In genomic region chr10:115362623-115362964, GRCm38 (mm10) we compare ENCODE assay signal across 8 mouse cellular contexts. TPM values are rescaled to one million over a fixed set of nuclear protein-coding genes. Genes with fewer than 3 reads are reported as not detected.
DNase-seq lines count a peak whose midpoint lies in the region; ATAC-seq and TF ChIP-seq lines count a peak whose summit lies in the region.

No protein-coding gene starts in this region.

- WGBS in forebrain, embryonic 15.5 days: 3% methylated on average over 9 of the region's 9 CpGs
- 7% methylated on average over 9 of the region's 9 CpGs for WGBS in liver, embryonic 16.5 days (ENCODE audit: insufficient replicate concordance)

- dilution Hi-C loops in CH12.LX (cut with MboI; ENCODE audit: extremely low pct_ligation_motif_present, extremely low pct_unique_long_range_greater_than_20kb, low sequenced_read_pairs): no loop called here

- in situ Hi-C loops in CH12.LX (cut with MboI; ENCODE audit: low pct_ligation_motif_present, low pct_unique_long_range_greater_than_20kb, low sequenced_read_pairs): no loop called here

- no peak for TF ChIP-seq RAD21 in CH12.LX (IDR thresholded peaks at IDR 0.05; ENCODE audit: low read depth, low read length)

- H3K4me3 ChIP-seq in gastrocnemius, adult 2 months: peak overlapping the region; percentile 87
- peak overlapping the region; percentile 46 to 63 (median 54) for H3K4me3 ChIP-seq in CH12.LX (replicated peaks in 1 of 3; ENCODE audit: low read depth in 2 of 3, low read length in 2 of 3, poor library complexity in 1 of 3)
- H3K4me3 ChIP-seq in forebrain, embryonic 15.5 days: peak overlapping the region; percentile 84
- H3K4me3 ChIP-seq in liver, embryonic 16.5 days (ENCODE audit: low read depth, low read length): peak overlapping the region; percentile 78

- no peak for TF ChIP-seq EP300 in CH12.LX (IDR thresholded peaks at IDR 0.05; ENCODE audit: low read length)

- H3K36me3 ChIP-seq in CH12.LX (replicated peaks in 1 of 2; ENCODE audit: control insufficient read depth in 1 of 2, insufficient read depth in 1 of 2, low read length in 1 of 2): peaks cover 2 to 11% of the 10 kb centered on the region in 2 experiments
- no peaks in the 10 kb centered on the region for H3K36me3 ChIP-seq in forebrain, embryonic 15.5 days
- H3K36me3 ChIP-seq in liver, embryonic 16.5 days (ENCODE audit: control insufficient read depth, insufficient read depth): no peaks in the 10 kb centered on the region

- peaks cover 23 to 51% of the 10 kb centered on the region in 2 experiments for H3K4me1 ChIP-seq in CH12.LX (ENCODE audit: control insufficient read depth in 1 of 2, insufficient read depth in 2 of 2)
- peaks cover 26% of the 10 kb centered on the region for H3K4me1 ChIP-seq in forebrain, embryonic 15.5 days
- peaks cover 21% of the 10 kb centered on the region for H3K4me1 ChIP-seq in liver, embryonic 16.5 days (ENCODE audit: control insufficient read depth, low read depth, low read length)

- TF ChIP-seq POLR2A in CH12.LX (IDR thresholded peaks at IDR 0.05; ENCODE audit: low read depth, low read length): no peak

- peak overlapping the region; percentile 71 for H3K4me2 ChIP-seq in CH12.LX (ENCODE audit: insufficient read depth, low read depth, poor library complexity, severe bottlenecking)
- H3K4me2 ChIP-seq in forebrain, embryonic 15.5 days (replicated peaks): peak overlapping the region; percentile 74
- peak overlapping the region; percentile 94 for H3K4me2 ChIP-seq in liver, embryonic 16.5 days (ENCODE audit: low read depth, low read length)

- intact Hi-C loops in gastrocnemius, adult 2 months (cut with DNase I): loop anchor here (2.0 to 5.0 kb wide), 2 partner anchors 20 to 45 kb away; partner anchors contain the start of gene Rab21

- H3K79me2 ChIP-seq in CH12.LX (replicated peaks; ENCODE audit: control insufficient read depth, extremely low read depth, insufficient read depth, poor library complexity, severe bottlenecking): peaks cover 10% of the 10 kb centered on the region; the same call in 1 of the 2 replicates

- DNase-seq in gastrocnemius, adult 2 months: no peak
- DNase-seq in gastrocnemius, adult 18-20 months (ENCODE audit: low spot score): no peak
- DNase-seq in CH12.LX (ENCODE audit: extremely low read depth): no peak
- DNase-seq in layer of hippocampus, adult 11-12 months (ENCODE audit: low spot score): no peak
- DNase-seq in right cerebral cortex, postnatal 36 days (ENCODE audit: low spot score in 2 of 2): no peak
- no peak for DNase-seq in yolk sac, embryonic 10.5 days (ENCODE audit: low spot score)

- no peak for TF ChIP-seq CTCF in gastrocnemius, adult 2 months (IDR thresholded peaks at IDR 0.05)
- TF ChIP-seq CTCF in CH12.LX (conservative IDR thresholded peaks at IDR 0.05 in 1 of 2, IDR thresholded peaks at IDR 0.05 in 1 of 2; ENCODE audit: low read depth in 2 of 2, low read length in 2 of 2): no peak

- no peak; the same call in 1 of the 2 replicates for ATAC-seq in forebrain, embryonic 15.5 days (replicated peaks)
- peak; percentile 35 for ATAC-seq in liver, embryonic 16.5 days (ENCODE audit: low read depth)

- peak overlapping the region; percentile 73 for H3K9ac ChIP-seq in CH12.LX (ENCODE audit: insufficient read depth, low read depth)
- H3K9ac ChIP-seq in forebrain, embryonic 15.5 days (replicated peaks): peak overlapping the region; percentile 77
- H3K9ac ChIP-seq in liver, embryonic 16.5 days (ENCODE audit: low read depth, low read length): peak overlapping the region; percentile 64

- H3K9me3 ChIP-seq in CH12.LX (replicated peaks; ENCODE audit: low read length): no peaks in the 10 kb centered on the region
- H3K9me3 ChIP-seq in forebrain, embryonic 15.5 days: no peaks in the 10 kb centered on the region
- H3K9me3 ChIP-seq in liver, embryonic 16.5 days (replicated peaks; ENCODE audit: control insufficient read depth, low read length): no peaks in the 10 kb centered on the region

- no peaks in the 10 kb centered on the region for H3K27me3 ChIP-seq in CH12.LX (replicated peaks)
- H3K27me3 ChIP-seq in forebrain, embryonic 15.5 days: no peaks in the 10 kb centered on the region
- no peaks in the 10 kb centered on the region for H3K27me3 ChIP-seq in liver, embryonic 16.5 days (ENCODE audit: control insufficient read depth, insufficient read depth, low read depth, low read length)

- peak overlapping the region; percentile 95 for H3K27ac ChIP-seq in gastrocnemius, adult 2 months
- peak overlapping the region; percentile 83 for H3K27ac ChIP-seq in CH12.LX (ENCODE audit: insufficient read depth, low read depth)
- peak overlapping the region; percentile 98 for H3K27ac ChIP-seq in forebrain, embryonic 15.5 days (replicated peaks)
- peak overlapping the region; percentile 96 for H3K27ac ChIP-seq in liver, embryonic 16.5 days (ENCODE audit: low read length)

TF ChIP-seq in CH12.LX, 34 proteins besides CTCF, POLR2A, EP300 and RAD21:
- TF ChIP-seq E2F4 (IDR thresholded peaks at IDR 0.05; ENCODE audit: insufficient replicate concordance, low read depth, low read length) (no peak), USF1 (IDR thresholded peaks at IDR 0.05; ENCODE audit: low read depth, low read length) (no peak), TCF12 (IDR thresholded peaks at IDR 0.05; ENCODE audit: low read depth, low read length) (no peak), JUND (conservative IDR thresholded peaks at IDR 0.05; ENCODE audit: low read depth, low read length) (no peak), ZNF384 (IDR thresholded peaks at IDR 0.05; ENCODE audit: low read depth, low read length) (no peak), CHD2 (IDR thresholded peaks at IDR 0.05; ENCODE audit: low read length) (no peak), ZMIZ1 (IDR thresholded peaks at IDR 0.05; ENCODE audit: low read depth, low read length) (no peak; the same call in 1 of the 2 replicates), KAT2A (IDR thresholded peaks at IDR 0.05; ENCODE audit: insufficient replicate concordance, low read length) (no peak), HCFC1 (IDR thresholded peaks at IDR 0.05; ENCODE audit: low read depth, low read length) (no peak), SMC3 (IDR thresholded peaks at IDR 0.05; ENCODE audit: low read depth, low read length) (no peak), MEF2A (IDR thresholded peaks at IDR 0.05; ENCODE audit: borderline replicate concordance, low read depth, low read length) (no peak), NELFE (IDR thresholded peaks at IDR 0.05; ENCODE audit: low read depth, low read length) (no peak), MAZ (IDR thresholded peaks at IDR 0.05; ENCODE audit: low read depth, low read length) (no peak), POLR2AphosphoS2 (IDR thresholded peaks at IDR 0.05; ENCODE audit: low read depth, low read length) (no peak), JUN (IDR thresholded peaks at IDR 0.05; ENCODE audit: insufficient read depth, low read depth, low read length) (no peak), SIN3A (IDR thresholded peaks at IDR 0.05; ENCODE audit: low read length) (no peak), PAX5 (IDR thresholded peaks at IDR 0.05; ENCODE audit: low read length) (no peak), UBTF (IDR thresholded peaks at IDR 0.05; ENCODE audit: low read depth, low read length) (no peak; the same call in 1 of the 2 replicates), NRF1 (IDR thresholded peaks at IDR 0.05; ENCODE audit: low read depth, low read length) (no peak), MYC (IDR thresholded peaks at IDR 0.05; ENCODE audit: low read depth, low read length) (no peak)

RNA-seq across cellular contexts. Expression of gene Tmem19, which starts 0.3 kb away (rescaled TPM):
- total RNA-seq in gastrocnemius, adult 2 months (2021): 10 to 100 TPM; 11.6 to 17.4 TPM
- total RNA-seq in gastrocnemius, adult 18-20 months (2021): 10 to 100 TPM; 13.7 to 18.3 TPM
- total RNA-seq in CH12.LX (2012; rRNA removed): 20.9 and 25.7 TPM in 2 replicates
- total RNA-seq in CH12.LX (2014; rRNA removed): 26.0 and 34.3 TPM in 2 replicates
- polyA plus RNA-seq in CH12.LX (2012; ENCODE audit: insufficient read length, low read depth): 22.9 and 29.3 TPM in 2 replicates
- 38.8 and 40.5 TPM in 2 replicates for polyA plus RNA-seq in forebrain, embryonic 15.5 days (2015; fragmentation: Nextera tagmentation; extraction: Ambion mirVana)
- 9.5 and 9.9 TPM in 2 replicates for polyA plus RNA-seq in liver, embryonic 16.5 days (2015; fragmentation: Nextera tagmentation; extraction: Ambion mirVana)

RNA-seq across cellular contexts. Expression of gene Thap2, which starts 21.6 kb away (rescaled TPM):
- total RNA-seq in gastrocnemius, adult 2 months (2021): 10 to 100 TPM in 1 of 2 experiments, 1 to 10 TPM in 1; 5.3 to 11.1 TPM
- total RNA-seq in gastrocnemius, adult 18-20 months (2021): 1 to 10 TPM; 7.0 to 8.8 TPM
- 7.6 and 11.3 TPM in 2 replicates for total RNA-seq in CH12.LX (2012; rRNA removed)
- 6.9 and 7.9 TPM in 2 replicates for total RNA-seq in CH12.LX (2014; rRNA removed)
- polyA plus RNA-seq in CH12.LX (2012; ENCODE audit: insufficient read length, low read depth): 4.3 and 4.8 TPM in 2 replicates
- 29.4 and 33.3 TPM in 2 replicates for polyA plus RNA-seq in forebrain, embryonic 15.5 days (2015; fragmentation: Nextera tagmentation; extraction: Ambion mirVana)
- polyA plus RNA-seq in liver, embryonic 16.5 days (2015; fragmentation: Nextera tagmentation; extraction: Ambion mirVana): 5.5 and 5.6 TPM in 2 replicates

RNA-seq across cellular contexts. Expression of gene Zfc3h1, which starts 22.2 kb away (rescaled TPM):
- total RNA-seq in gastrocnemius, adult 2 months (2021): 10 to 100 TPM; 13.0 to 14.5 TPM
- 1 to 10 TPM; 8.0 to 9.3 TPM for total RNA-seq in gastrocnemius, adult 18-20 months (2021)
- 29.8 and 40.7 TPM in 2 replicates for total RNA-seq in CH12.LX (2012; rRNA removed)
- 51.7 and 58.3 TPM in 2 replicates for total RNA-seq in CH12.LX (2014; rRNA removed)
- polyA plus RNA-seq in CH12.LX (2012; ENCODE audit: insufficient read length, low read depth): 39.2 and 48.7 TPM in 2 replicates
- polyA plus RNA-seq in forebrain, embryonic 15.5 days (2015; fragmentation: Nextera tagmentation; extraction: Ambion mirVana): 17.2 and 18.6 TPM in 2 replicates
- polyA plus RNA-seq in liver, embryonic 16.5 days (2015; fragmentation: Nextera tagmentation; extraction: Ambion mirVana): 5.9 and 6.8 TPM in 2 replicates

RNA-seq across cellular contexts. Expression of gene Rab21, which starts 47.2 kb away (rescaled TPM):
- total RNA-seq in gastrocnemius, adult 2 months (2021): 10 to 100 TPM; 47.1 to 66.2 TPM
- 10 to 100 TPM; 56.4 to 62.2 TPM for total RNA-seq in gastrocnemius, adult 18-20 months (2021)
- total RNA-seq in CH12.LX (2012; rRNA removed) (45.0 and 55.6 TPM in 2 replicates), CH12.LX (2014; rRNA removed) (57.4 and 57.9 TPM in 2 replicates)
- polyA plus RNA-seq in CH12.LX (2012; ENCODE audit: insufficient read length, low read depth): 52.8 and 58.4 TPM in 2 replicates
- polyA plus RNA-seq in forebrain, embryonic 15.5 days (2015; fragmentation: Nextera tagmentation; extraction: Ambion mirVana): 5.6 and 8.5 TPM in 2 replicates
- polyA plus RNA-seq in liver, embryonic 16.5 days (2015; fragmentation: Nextera tagmentation; extraction: Ambion mirVana): 1.8 TPM in 2 replicates
